Mouse (Mus musculus): Measurements from ENCODE around the gene Pla2g2e.

DNA sequence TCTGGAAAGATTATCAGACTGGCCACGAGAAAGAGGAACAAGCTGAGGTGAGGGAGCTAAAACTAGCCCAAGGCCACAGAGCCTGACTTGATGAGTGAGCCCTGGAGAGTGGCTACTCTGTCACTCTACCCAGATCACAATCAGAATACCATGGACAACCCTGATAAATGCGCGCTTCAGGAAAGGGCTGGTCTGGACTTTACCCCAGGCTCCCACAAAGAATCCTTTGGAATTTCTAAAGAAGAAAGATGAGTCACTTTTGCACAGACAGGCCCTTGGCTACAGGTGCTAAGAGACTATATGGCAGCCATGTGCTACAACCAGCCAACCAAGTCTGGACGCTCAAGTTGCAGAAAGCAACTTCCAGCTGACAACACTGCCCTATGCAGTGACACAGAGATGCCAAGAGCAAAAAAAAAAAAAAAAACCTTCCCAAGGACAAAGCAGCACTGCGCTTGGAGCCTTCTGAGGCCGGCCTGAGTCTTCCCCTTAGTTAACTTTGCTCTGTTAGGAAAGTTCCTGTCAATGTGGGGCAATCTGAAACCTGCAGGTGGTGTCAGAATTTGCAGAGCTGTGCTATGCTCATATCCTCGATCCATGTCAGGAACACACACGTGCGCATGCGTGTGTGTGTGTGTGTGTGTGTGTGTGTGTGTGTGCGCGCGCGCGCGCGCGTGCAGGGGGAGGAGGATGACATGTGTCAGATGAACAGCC lies 28.0 kb downstream of the Pla2g2e start:
- TF ChIP-seq TAL1 (IDR thresholded peaks at IDR 0.05; ENCODE audit: low read length) (no peak), GATA1 (IDR thresholded peaks at IDR 0.05; ENCODE audit: low read length) (no peak)
